Mouse (Mus musculus) frontal cortex, postnatal 14 days (tissue): ENCODE measurements at regions not wholly inside any gene's neighbourhood (a gene's known extent, or its start where the extent isn't known, plus 50 kb on each side); places are given as distances from the start of the nearest gene placed in this dataset.

Experiments
- DNase-seq, 2 experiments: peaks; one replicate each; pipeline ENCODE4 v3.0.0; 2022; ENCODE audit warnings: low spot score in 2 of 2

DNA sequence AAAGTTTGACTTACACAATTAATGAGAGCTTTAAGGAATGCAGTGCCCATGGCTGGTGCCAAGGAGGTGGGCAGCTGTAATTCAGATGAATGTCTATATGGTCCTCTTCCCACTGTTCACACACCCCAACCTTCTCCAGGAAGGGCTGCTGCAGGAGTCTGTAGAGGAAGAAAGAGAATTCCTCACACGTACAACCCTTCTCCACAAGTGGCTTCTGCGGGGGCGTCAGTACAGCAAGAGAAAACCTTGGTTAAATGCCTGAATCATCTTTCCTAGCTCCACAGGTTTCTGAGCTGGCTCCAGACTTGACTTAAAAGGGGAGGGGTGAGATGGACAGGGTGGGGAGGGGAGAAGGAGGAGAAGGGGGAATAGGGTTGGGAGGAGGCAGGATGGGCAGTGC is 306.3 kb downstream of the Tbc1d1 start:
- no peak for DNase-seq

DNA sequence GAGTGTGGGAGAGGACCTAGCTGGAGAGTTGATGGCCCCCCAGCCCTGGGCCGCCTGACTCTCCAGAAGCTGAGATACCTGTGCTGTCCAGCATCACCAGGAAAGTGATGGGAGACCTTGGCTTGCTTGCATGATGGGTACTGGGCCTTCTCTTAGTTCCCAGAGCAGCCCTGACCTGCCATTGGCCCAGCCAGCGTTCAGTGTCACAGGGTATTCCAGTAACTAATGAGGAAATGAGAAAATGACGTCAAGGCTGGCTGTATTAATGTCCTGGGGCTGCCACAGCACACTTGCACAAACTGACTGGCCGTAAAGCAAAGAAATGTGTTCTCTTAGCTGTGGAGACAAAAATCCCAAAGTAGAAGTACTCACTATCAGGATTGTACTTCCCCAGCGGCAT is 307.5 kb downstream of the Tbc1d1 start:
- no peak for DNase-seq

DNA sequence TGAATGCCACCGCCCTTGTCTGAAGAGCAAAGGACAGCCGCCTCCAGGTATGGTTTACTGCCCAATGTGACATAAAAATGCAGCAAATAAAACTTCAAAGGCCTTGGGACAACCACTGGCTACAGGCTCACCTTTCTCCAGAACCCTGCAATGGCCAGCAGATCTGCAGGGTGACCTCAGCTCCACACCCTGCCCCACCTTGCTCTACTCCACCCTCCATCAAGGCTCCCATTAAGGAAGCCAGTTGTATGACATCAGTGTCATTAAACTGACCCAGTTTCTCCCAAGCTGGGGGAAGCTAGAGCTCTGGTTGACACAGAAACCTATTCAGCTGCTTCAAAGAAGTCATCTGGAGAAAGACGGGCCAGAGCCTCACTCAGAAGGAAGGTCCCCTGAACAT is 310.2 kb downstream of the Tbc1d1 start:
- no peak for DNase-seq

DNA sequence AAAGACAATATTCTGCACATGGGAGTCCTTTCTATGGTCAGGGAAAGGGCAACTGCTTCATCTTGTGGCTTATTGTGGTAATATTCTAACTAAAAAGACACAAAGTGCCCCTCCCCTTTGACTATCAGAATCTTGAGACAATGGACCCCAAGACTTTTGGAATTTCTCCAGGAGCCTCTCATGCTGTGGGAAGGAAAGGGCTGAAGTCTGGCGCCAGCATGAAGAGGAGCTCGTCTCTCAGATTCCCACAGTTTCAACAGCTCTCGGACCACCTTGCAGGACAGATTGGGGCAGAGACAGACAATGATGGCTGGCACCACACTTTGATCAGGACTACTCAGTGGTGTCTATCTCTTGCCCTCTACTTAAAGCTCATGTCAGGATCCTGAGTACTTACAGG is 311.8 kb downstream of the Tbc1d1 start:
- no peak for DNase-seq

DNA sequence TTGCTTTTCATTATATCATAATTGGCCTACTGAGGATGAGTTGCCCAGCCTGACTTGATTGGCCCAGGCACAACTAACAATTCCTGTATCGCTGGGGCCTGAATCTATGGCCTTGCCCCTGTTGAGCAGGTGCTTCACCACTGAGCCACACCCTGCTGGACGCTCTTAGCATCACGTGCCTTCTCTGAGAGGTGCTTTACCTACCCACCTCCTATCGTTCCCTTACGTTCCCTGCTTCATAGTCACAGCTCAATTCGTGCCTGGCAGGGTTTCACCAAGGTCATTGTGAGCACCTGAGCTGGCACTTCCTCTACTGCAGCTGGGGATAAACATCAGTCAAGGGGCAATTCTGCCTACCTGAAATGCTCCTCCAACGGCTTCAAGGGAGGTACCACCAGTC is 312.2 kb downstream of the Tbc1d1 start:
- DNase-seq, result no peak

DNA sequence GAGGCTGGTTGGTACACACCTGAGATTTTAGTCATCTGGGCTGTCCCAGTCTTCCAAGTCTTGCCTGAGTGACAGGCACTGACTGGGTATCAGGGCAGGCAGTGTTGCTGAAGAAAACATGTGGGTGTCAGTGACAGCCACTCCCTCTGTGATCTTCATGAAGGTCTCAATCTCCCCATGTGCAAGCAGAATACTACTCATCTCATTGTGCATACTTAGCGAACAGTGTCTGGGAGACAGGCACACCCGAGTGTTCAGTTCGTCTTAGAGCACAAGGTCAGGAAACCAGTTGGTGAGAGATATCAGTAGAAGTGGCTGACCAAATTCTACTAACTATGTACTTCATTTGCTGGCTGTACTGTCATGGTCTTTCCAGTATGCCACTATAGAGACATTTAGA is 315.9 kb downstream of the Tbc1d1 start:
- DNase-seq, result no peak

DNA sequence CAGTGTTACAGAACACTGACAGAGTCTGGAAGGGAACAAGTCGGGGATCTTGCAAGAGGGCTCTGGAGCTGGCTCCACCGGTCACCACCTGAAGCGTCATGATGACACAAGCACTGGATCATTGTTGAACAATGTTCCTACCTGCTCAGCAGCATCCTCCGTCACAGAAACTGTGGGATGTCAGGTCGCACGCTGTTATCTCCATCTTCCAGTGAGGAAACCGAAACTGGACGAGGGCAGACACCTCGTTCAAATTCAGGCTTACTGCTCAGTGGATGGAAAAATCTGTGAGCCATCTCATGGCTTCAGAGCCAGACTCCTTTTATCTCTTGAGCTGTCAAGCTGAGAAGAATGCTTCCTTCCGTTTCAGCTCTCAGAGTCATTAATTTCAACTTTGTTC is 316.3 kb downstream of the Tbc1d1 start:
- no peak for DNase-seq

DNA sequence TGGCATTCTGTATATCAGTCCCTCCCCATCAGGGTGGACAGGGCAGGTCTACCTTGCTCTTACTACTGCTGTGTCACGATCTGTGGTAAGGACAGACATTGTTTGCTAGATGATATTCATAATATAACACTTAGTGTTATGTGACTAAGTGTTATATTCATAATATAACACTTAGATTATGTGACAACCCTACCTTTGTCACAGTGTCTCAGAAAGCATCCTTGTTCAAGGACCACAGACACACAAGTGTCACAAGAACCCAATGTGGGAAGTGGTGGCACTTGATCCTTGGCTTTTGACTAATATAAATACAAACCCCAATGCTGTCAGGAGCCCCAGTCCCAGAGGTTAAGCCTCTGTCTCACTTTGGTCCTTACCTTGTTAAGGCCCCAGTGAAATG is 318.8 kb downstream of the Tbc1d1 start:
- no peak for DNase-seq

DNA sequence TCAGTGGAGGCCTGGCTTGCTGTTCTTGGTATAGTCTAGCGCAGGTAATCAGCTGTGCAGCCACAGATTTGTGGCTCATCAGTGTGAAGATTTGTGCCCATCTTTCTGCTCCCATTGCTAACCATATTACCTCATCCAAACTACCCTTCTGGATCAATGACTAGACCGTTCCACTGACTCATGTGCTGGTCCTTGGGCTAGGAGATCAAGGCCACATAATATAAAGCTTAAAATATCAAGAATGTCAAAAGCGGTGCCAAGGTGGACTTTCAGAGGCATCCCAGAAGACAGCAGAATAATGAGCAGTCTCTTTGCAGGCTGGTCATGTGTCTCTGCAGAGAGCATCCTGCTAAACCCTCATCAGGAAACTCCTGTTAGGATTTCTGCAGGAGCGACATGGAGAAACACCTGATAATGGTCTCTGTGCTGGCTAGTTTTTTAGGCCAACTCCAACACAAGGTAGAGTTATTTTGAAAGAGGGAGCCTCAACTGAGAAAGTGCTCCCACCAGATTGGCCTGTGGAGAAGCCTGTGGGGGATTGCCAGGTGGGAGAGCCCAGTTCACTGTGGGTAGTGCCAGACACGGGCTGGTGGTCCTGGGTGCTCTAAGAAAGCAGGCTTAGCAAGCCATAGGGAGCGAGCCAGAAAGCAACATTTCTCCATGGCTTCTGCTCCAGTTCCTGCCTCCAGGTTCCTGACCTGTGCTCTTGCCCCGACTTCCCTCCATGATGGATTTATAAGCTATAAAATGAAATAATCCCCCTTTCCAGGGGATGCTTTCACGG is 319.8 kb downstream of the Tbc1d1 start:
- DNase-seq, result no peak

DNA sequence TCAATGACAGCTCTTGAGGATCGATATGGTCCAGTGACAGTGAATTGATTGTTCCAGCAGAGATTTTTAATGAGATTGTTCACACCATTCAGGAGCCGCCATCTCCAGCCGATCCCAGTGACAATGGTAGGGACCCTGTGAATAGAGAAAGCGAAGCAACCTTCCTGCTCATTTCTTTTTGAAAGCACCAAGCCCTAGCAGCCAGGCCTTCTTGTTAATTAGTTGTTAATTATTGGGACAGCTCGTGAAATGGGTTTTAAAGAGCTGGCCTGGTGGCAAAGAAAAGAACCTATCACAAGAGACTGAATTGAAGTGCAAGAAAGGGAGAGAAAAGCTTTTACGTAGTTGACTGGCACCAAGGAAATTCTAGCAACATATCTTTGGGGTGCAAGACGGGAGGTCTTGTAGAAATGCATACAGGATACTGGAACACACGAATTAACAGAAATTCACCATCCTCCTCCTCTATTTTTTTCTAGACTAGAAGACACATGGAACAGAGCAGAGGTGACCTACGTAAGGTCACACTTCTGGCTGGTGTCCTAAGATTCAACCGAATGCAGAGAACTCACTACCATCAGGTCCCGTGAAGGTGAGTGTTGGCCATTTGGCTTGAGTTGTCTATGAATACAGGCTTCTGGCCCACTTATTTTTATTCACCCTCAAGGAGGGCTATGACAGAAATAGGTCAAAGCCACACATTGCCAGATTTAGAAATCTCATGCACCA is 320.7 kb downstream of the Tbc1d1 start:
- DNase-seq, result no peak

DNA sequence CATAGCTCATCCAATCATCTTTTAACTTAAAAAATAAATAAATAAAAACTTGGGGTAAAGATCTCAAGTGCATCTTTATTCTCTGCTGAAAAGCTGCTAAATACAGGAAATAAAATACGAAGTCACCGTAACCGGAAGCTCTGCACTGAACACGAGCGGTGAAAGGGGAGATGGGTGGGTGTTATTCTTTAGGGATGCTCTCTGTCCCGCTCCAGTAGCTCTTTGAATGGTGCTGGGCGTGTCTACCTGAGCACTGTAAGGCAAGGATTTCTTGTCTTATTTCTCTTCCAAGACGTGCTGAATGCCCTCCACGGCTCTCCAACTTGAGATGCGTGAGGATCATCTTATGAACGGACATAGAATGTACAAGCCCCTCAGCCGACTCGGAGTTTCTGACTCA is 322.0 kb downstream of the Tbc1d1 start:
- no peak for DNase-seq

DNA sequence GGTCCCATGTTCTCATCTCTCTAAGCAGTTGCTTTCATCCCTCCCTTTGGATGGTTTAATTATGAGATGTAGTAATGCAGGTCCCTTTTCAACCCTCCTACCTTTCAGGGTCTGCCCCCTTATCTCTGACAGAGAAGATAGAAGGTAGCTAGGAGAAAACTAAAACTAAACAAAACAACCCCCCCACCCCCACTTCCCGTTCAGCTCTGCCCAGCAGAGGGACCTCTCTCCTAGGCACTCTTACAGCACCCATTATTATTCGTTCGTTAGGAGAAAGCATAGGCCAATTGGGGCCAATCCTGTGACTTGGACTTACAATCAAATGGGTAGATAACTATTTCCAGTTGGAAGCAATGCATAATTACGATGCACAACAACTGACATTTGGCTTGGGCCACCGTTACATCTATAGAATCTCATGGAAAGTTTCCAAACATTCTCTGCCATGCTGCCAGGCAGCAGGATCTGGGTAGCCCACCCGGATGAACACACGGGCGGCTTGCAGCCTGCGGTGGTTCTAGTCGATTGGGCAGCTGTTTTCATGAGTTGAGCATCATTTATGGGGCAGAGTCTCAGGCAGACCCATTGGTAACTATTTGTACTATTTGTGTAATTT is 322.6 kb downstream of the Tbc1d1 start:
- no peak for DNase-seq

DNA sequence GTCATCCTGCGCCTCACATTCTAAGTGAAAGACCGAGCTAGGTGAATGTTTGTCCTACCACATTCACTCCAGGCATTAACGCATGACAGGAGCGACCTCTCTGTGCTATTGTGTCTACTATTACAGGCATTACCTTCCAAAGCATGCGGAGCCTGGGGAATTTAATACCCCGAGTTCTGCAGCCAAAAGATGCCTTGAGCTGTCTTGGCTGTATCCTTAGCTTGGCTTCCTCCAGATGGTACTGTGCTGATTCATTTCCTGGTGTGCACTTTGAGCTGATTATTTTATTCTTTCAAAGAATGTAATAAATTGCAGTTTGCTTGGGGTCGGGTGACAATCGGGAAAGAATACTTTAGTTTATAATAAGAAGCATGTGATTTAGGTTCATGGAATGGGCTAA is 323.2 kb downstream of the Tbc1d1 start:
- no peak for DNase-seq

DNA sequence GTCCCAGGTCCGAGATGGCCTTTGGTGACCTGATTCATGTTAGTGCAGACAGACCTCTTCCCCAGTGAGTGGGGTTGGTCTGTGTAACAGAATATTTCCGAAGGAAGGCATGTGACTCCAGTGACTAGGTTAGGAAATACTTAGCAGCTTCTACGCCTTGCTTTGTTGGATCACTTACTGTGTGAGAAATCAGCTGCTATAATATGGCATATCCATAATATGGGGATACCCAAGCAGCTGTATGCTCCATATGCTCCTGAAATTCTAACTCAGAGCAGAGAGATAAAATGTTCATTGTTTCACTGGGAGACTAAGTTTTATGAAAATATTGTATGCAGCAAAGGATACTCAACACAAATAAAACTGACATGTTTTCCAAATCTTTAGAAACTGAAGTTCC is 318.1 kb upstream of the Klf3 start:
- no peak for DNase-seq

DNA sequence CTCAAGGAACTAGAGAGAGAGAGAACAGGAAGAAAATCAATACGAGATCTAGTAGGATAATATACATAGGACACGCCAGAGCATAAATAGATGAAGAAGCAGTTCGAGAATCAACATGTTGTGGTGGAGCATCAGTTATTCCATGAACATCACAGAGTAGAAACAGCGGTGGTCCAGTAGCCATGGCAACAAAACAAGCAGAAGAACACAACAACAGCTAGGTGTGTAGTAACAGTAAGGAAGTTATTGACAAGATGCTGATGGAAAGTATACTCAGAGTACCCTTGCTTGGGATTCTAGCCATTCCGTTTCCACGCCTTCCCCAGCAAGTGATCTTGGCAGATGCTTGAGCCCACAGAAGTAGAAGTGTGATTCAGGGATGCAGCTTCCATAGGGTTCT is 317.3 kb upstream of the Klf3 start:
- DNase-seq, result no peak

DNA sequence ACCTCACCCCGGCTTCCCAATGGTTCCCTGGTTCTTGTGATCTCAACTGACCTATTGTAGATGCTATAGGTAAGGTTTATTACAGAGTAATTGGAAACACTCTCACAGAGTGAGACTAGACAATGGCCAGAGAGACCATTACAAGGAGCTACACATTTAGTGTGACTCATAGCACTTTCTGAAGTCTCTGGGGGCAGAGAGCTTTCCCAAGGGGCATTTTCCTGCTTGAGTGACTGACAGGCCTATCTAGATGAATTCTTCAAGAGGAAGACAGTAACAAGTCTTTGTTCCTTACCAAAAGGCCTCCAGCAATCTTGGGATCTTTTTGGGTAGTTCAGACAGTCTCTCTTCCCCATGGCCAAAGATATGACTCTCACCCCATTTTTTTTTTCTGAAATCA is 316.4 kb upstream of the Klf3 start:
- DNase-seq, result no peak

DNA sequence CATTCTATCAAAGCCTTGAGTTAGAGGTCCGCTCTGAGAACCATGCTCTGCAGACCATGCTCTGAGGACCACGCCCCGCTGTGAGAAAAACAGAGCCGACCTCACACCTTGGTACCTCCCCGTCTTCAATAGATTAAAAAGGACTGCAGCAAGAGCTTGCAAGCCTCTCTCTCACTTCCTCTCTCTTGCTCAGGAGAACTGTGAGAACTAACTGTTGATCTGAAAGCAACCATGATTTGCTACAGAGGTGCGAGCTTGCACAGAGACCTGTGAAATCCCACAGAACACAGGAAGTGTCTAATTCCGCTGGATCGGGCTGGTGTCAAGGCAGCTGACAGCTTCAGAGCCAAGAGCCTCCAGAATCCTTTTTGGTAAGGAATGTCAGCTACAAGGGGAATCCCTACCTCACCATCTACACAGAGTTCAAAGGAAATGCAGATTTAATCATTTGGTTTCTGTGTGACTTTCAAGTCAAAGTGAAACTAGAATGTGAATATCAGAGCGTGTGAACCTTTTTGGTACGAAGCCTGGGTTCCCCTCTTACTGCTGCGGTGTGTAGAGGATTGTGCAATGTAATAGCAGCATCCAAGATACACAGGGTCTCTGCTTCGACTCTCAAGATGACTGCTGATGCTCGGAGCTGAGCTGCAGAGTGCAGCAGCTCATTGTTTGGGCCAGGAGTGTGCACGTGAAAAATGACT is 315.3 kb upstream of the Klf3 start:
- DNase-seq, result no peak

DNA sequence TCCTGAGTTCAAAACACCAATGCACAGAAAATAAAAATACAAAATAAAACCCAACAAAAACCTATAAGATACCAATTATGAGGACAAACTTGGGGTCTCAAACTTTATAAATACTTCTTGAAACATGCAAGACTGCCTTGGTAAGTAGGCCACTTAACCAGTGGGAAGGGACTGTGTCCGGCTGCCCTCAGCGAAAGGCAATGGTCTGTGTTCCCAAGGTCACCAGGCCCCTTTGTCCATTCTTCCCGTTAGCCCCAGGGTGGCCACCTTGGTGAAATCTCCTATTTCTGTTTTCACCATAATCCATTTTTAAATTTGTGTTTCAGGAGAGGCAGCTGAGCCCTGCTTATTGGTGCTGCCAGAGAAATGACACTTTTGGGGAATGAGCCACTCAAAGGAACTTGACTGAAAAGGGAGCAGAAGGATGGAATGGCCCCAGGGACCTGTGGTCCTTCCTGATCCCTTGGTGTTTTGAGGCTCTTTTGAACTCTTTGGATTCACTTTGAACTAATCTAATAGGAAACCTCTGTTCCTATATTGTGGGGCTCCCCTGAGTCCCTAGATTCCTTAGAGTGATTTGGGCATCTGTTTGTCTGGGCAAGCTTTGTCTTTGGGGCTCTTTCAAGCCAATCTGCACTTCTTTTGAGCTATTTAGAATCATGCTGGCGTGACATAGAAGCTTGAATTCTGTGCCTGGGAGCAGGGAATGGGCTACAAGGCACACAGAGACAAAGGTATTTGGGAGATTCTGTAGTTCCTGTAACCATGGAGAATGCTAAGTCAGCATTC is 313.3 kb upstream of the Klf3 start:
- no peak for DNase-seq

DNA sequence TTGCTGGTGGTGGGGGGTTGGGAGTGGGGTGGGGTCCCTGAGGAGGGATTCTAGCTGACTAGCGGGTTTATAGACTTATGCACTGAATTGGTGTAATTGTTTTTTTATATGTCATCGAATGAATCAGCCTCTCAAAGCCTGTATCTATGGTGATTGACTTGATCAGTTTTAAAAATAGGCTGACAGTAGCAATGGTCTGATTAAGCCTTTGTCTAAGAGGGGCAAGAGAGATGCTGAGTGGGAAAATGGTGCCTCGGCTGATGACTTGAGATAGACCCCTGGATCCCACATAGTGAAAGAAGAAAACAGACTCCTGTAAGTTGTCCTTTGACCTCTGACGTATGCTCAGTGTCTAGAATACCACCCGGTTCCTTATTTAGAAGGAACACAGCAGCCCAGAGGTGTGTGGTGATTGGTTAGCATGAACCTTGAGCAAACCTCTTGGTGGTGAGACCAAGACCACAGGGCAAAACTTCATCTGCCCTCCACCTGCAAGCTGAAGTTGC is 312.7 kb upstream of the Klf3 start:
- no peak for DNase-seq

DNA sequence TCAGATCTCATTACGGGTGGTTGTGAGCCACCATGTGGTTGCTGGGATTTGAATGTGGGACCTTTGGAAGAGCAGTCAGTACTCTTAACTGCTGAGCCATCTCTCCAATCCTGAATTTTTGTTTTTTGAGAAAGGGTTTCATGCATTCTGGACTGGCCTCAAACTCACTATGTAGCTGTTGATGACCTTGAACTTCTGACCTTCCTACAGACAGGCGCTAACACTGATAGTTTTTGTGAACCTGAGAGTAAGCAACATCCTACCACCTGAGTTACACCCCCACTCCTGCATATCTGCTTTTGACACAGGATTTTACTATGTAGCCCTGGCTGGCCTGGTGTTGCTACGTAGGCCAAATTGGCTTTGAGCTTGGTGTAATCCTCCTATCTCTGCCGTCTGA is 308.8 kb upstream of the Klf3 start:
- no peak for DNase-seq

DNA sequence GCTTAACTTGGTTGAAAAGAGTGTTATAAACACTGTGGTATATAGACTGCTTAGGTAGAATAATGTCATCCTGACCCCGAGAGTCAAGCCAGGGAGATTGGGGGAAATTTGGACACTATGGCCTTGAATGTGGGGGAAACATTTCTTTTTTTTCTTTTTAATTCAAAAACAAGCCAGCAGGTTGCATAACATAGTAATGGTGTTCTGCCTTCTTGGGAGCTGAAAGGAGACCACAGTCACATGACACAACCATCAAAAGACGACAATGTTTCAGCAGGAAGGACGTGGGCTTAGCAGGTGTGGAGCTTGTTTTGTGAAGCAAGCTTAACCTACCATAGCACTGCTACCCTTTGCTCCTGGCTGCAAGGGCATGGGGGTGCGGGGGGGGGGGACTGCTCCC is 306.3 kb upstream of the Klf3 start:
- DNase-seq, result no peak

DNA sequence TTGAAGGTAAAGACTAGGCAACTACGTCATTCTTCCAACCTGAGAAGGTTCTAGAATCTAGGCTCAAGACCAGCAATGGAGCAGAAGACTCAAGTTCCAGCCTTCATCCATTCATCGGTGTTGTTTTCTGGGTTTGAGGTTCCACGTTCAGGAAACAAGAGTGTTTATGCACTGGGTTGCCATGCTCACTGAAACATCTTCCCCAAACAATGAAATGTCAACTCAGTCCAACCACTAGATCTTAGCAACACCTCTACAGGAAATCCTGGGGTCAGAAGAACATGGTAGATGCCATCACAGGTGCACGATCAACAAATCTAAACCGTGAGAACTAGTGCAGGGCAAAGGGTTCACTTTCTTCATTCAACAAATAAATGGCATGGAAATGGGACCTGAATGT is 304.8 kb upstream of the Klf3 start:
- no peak for DNase-seq
